Mouse (Mus musculus): Measurements from ENCODE around the gene Cdk2. TPM values are rescaled to one million over a fixed set of nuclear protein-coding genes. Genes with fewer than 3 reads are reported as not detected.

Gene Cdk2
- polyA plus RNA-seq (2014; fragmentation: Illumina TruSeq; extraction: RNeasy Lipid Tissue Mini Kit (QIAGEN cat#74804); ENCODE audit: low read depth, low replicate concordance), result 48.1 TPM

GRCm38 (mm10) chr10:128704491-128705316 lies at the start of gene Cdk2:
Gene Cdk2, minus strand, starts transcription at chr10:128705031.

GRCm38 (mm10) chr10:128747646-128748251 lies 42.9 kb upstream of the Cdk2 start, which contains the start of gene Pym1:
Gene Pym1, plus strand, starts transcription at chr10:128747889.

DNA sequence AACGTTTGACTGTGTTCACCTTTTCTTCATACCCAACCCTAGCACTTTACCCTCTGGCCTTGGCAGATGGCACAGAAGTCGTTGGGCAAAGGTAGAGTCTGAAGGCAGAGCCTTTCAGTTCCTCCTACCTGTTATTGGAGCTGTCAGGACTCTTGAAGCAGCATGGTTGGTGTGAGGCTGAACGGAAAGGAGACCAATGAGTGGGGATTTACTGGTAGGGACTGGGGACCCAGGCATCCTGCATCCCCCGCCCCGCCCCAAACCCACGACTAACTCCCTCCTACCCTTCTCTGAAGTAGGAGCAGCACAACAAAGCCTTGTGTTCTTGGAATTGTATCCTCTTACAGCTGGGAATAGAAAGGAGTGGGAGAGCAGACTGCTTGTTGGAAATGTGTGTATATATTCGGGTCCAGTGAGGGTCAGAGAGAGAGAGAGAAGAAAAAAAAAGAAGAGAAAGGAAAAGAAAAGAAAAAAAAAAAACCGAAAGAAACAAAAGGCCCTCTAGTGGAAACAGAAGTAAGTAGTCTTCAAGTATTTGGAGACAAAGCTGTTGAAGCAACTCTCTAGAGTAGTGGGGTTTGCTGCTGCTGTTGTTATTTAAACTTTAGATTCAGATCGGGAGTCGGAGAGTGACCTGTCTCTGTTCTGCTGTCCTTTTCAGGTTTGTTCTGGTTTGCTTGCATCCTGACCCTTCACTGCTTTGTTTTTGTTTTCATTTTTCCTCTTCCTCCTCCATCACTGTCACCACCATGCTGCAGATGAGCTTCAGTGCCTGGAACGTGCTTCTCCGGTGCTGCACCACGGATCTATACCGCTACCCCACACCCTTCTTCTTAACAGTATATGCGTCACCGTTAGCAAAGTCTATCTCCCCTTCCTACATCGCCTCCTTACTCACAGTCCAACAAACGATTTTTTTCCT lies 40.1 kb upstream of the Cdk2 start, which contains the start of gene Dgka:
Dgka (minus strand) TSS at position 176 of the 922 bp plus-strand sequence.

GRCm38 (mm10) chr10:128703895-128704294 lies 936 bp downstream of the Cdk2 start, which contains the start of gene Pmel:
Gene Pmel, plus strand, starts transcription at chr10:128704195.

DNA sequence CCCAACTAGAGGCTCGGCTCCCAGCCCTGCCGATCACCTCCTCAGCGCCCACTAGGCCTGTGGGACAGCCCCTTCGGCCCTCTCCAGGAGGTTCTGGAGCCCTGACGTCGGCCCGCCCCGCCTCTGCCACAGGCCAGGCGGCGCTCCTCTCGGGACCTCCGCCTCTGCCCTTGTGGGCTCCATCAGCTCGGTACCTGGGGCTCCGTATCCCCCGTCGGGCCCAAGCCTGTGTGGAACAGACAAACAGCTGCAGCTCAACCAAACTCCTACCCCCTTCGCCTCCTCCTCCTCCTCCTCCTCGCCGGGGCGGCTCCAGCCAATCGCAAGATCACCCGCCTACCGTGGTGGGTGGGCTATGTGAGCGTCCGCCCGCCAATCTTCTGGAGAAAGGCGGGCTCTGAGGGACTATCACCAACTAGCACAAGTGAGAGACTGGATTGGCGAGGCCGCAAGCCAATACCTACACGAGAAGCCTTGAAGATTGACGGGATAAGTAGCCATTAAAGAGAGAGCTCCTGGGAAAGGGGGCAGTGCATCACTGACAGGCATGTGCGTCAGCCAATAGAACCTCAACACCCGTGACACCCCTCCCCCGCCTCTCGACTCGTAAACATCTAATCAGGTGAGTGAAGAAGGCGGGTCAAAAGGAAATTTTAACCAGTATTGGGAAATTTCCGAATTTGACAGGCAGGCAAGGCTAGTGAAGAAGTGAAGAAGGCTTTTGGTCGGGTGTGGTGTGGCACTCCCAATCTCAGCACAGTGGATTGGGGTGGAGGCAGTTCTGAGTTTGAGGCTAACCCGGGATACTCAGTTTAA lies 8.6 kb downstream of the Cdk2 start, which contains the start of gene Rab5b:
Rab5b (minus strand) TSS at position 273 of the 816 bp plus-strand sequence.

DNA sequence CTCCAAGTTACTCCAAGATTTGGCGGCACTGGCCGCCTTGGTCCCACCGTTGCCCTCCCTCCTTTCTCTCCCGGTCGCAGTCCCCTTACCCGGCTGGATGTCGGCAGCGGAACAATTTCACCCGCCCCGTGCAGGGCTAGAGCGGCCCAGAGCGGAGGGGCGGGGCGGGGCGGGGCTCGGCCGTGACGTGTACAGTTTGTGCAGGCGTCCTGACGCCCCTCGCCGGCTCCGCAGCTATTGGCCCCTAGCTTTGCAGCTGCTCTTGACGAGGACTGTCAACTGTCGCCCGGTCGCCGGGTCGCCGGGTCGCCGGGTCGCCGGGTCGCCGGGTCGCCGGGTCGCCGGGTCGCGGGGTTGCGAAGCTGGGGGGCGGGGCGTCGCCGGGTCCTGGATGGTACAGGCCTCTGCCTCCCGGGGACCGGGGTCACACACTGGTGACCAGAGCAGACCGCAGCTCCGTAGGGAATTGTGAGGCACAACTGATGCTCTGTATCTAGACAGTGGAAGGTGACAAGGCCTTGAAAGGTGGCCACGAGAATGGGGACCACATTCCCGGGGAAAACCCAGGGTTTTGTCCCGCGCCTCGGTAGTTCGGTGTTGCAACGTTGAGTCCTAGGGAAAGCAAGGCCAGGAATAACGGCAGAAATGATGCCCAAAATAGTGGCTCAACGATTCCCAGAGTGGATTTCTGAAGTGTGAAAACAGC lies 30.9 kb downstream of the Cdk2 start, which contains the start of gene Suox:
Suox (minus strand) TSS at position 311 of the 706 bp plus-strand sequence.

Other genes with a start within 250 kb of the Cdk2 start
- 96.4 TPM for gene Smarcc2, start 245.8 kb downstream of the Cdk2 start, polyA plus RNA-seq (2014; fragmentation: Illumina TruSeq; extraction: RNeasy Lipid Tissue Mini Kit (QIAGEN cat#74804); ENCODE audit: low read depth, low replicate concordance)
- 20.5 TPM for gene Myl6, start 210.9 kb downstream of the Cdk2 start, polyA plus RNA-seq (2014; fragmentation: Illumina TruSeq; extraction: RNeasy Lipid Tissue Mini Kit (QIAGEN cat#74804); ENCODE audit: low read depth, low replicate concordance)
- 0.71 TPM for gene Myl6b, start 206.3 kb downstream of the Cdk2 start, polyA plus RNA-seq (2014; fragmentation: Illumina TruSeq; extraction: RNeasy Lipid Tissue Mini Kit (QIAGEN cat#74804); ENCODE audit: low read depth, low replicate concordance)
- gene Esyt1, start 179.2 kb downstream of the Cdk2 start, polyA plus RNA-seq (2014; fragmentation: Illumina TruSeq; extraction: RNeasy Lipid Tissue Mini Kit (QIAGEN cat#74804); ENCODE audit: low read depth, low replicate concordance), result 0.36 TPM
- 3.2 TPM for gene Zc3h10, start 157.3 kb downstream of the Cdk2 start, polyA plus RNA-seq (2014; fragmentation: Illumina TruSeq; extraction: RNeasy Lipid Tissue Mini Kit (QIAGEN cat#74804); ENCODE audit: low read depth, low replicate concordance)
- 21.9 TPM for gene Rpl41, start 155.7 kb downstream of the Cdk2 start, polyA plus RNA-seq (2014; fragmentation: Illumina TruSeq; extraction: RNeasy Lipid Tissue Mini Kit (QIAGEN cat#74804); ENCODE audit: low read depth, low replicate concordance)
- gene Pa2g4, start 139.0 kb downstream of the Cdk2 start, polyA plus RNA-seq (2014; fragmentation: Illumina TruSeq; extraction: RNeasy Lipid Tissue Mini Kit (QIAGEN cat#74804); ENCODE audit: low read depth, low replicate concordance), result 83.5 TPM
- gene Erbb3, start 115.4 kb downstream of the Cdk2 start, polyA plus RNA-seq (2014; fragmentation: Illumina TruSeq; extraction: RNeasy Lipid Tissue Mini Kit (QIAGEN cat#74804); ENCODE audit: low read depth, low replicate concordance), result 0.55 TPM
- gene Rps26, start 78.3 kb downstream of the Cdk2 start, polyA plus RNA-seq (2014; fragmentation: Illumina TruSeq; extraction: RNeasy Lipid Tissue Mini Kit (QIAGEN cat#74804); ENCODE audit: low read depth, low replicate concordance), result 5.4 TPM
- gene Ikzf4, start 59.0 kb downstream of the Cdk2 start, polyA plus RNA-seq (2014; fragmentation: Illumina TruSeq; extraction: RNeasy Lipid Tissue Mini Kit (QIAGEN cat#74804); ENCODE audit: low read depth, low replicate concordance), result 0.34 TPM
- gene Suox, start 31.0 kb downstream of the Cdk2 start, polyA plus RNA-seq (2014; fragmentation: Illumina TruSeq; extraction: RNeasy Lipid Tissue Mini Kit (QIAGEN cat#74804); ENCODE audit: low read depth, low replicate concordance), result 3.7 TPM
- gene Rab5b, start 8.8 kb downstream of the Cdk2 start, polyA plus RNA-seq (2014; fragmentation: Illumina TruSeq; extraction: RNeasy Lipid Tissue Mini Kit (QIAGEN cat#74804); ENCODE audit: low read depth, low replicate concordance), result 36.2 TPM
- gene Pmel, start 836 bp downstream of the Cdk2 start, polyA plus RNA-seq (2014; fragmentation: Illumina TruSeq; extraction: RNeasy Lipid Tissue Mini Kit (QIAGEN cat#74804); ENCODE audit: low read depth, low replicate concordance), result 1.1 TPM
- gene Dgka, start 39.8 kb upstream of the Cdk2 start, polyA plus RNA-seq (2014; fragmentation: Illumina TruSeq; extraction: RNeasy Lipid Tissue Mini Kit (QIAGEN cat#74804); ENCODE audit: low read depth, low replicate concordance), result 70.4 TPM
- 2.4 TPM for gene Pym1, start 42.9 kb upstream of the Cdk2 start, polyA plus RNA-seq (2014; fragmentation: Illumina TruSeq; extraction: RNeasy Lipid Tissue Mini Kit (QIAGEN cat#74804); ENCODE audit: low read depth, low replicate concordance)
- gene Mmp19, start 85.9 kb upstream of the Cdk2 start, polyA plus RNA-seq (2014; fragmentation: Illumina TruSeq; extraction: RNeasy Lipid Tissue Mini Kit (QIAGEN cat#74804); ENCODE audit: low read depth, low replicate concordance), result 1.0 TPM
- gene Dnajc14, start 99.0 kb upstream of the Cdk2 start, polyA plus RNA-seq (2014; fragmentation: Illumina TruSeq; extraction: RNeasy Lipid Tissue Mini Kit (QIAGEN cat#74804); ENCODE audit: low read depth, low replicate concordance), result 12.3 TPM
- gene Tmem198b, start 99.3 kb upstream of the Cdk2 start, polyA plus RNA-seq (2014; fragmentation: Illumina TruSeq; extraction: RNeasy Lipid Tissue Mini Kit (QIAGEN cat#74804); ENCODE audit: low read depth, low replicate concordance), result 2.5 TPM
- 220 TPM for gene Sarnp, start 112.3 kb upstream of the Cdk2 start, polyA plus RNA-seq (2014; fragmentation: Illumina TruSeq; extraction: RNeasy Lipid Tissue Mini Kit (QIAGEN cat#74804); ENCODE audit: low read depth, low replicate concordance)
- 89.0 TPM for gene Ormdl2, start 116.6 kb upstream of the Cdk2 start, polyA plus RNA-seq (2014; fragmentation: Illumina TruSeq; extraction: RNeasy Lipid Tissue Mini Kit (QIAGEN cat#74804); ENCODE audit: low read depth, low replicate concordance)
- 1.2 TPM for gene Gdf11, start 186.7 kb upstream of the Cdk2 start, polyA plus RNA-seq (2014; fragmentation: Illumina TruSeq; extraction: RNeasy Lipid Tissue Mini Kit (QIAGEN cat#74804); ENCODE audit: low read depth, low replicate concordance)
- 53.4 TPM for gene Cd63, start 196.0 kb upstream of the Cdk2 start, polyA plus RNA-seq (2014; fragmentation: Illumina TruSeq; extraction: RNeasy Lipid Tissue Mini Kit (QIAGEN cat#74804); ENCODE audit: low read depth, low replicate concordance)
- 3.0 TPM for gene Rdh5, start 217.9 kb upstream of the Cdk2 start, polyA plus RNA-seq (2014; fragmentation: Illumina TruSeq; extraction: RNeasy Lipid Tissue Mini Kit (QIAGEN cat#74804); ENCODE audit: low read depth, low replicate concordance)
- 5.1 TPM for gene Bloc1s1, start 219.0 kb upstream of the Cdk2 start, polyA plus RNA-seq (2014; fragmentation: Illumina TruSeq; extraction: RNeasy Lipid Tissue Mini Kit (QIAGEN cat#74804); ENCODE audit: low read depth, low replicate concordance)
- gene Itga7, start 228.8 kb upstream of the Cdk2 start, polyA plus RNA-seq (2014; fragmentation: Illumina TruSeq; extraction: RNeasy Lipid Tissue Mini Kit (QIAGEN cat#74804); ENCODE audit: low read depth, low replicate concordance), result 1.0 TPM